Mouse (Mus musculus) 416B (cell line): ENCODE data around the gene Gm20518.
A peak's percentile ranks its signal among the peaks of the same experiment; 100 is the strongest.

Experiments
- DNase-seq: peaks from one replicate; pipeline ENCODE4 v3.0.0; 2011; ENCODE audit warnings: low read depth

Gm20518 gene

GRCm38 (mm10) chr16:17896091-17896490 is 4.6 kb upstream of the Gm20518 start:
- no peak for DNase-seq

- DNase-seq: no peak
Measured at GRCm38 (mm10) chr16:17893923-17894322, 2.5 kb upstream of the Gm20518 start, which contains the start of gene Tssk1. Gene Tssk1, plus strand, starts transcription at chr16:17894223.

- no peak for DNase-seq
Measured at GRCm38 (mm10) chr16:17892606-17893005, 1.1 kb upstream of the Gm20518 start.

GRCm38 (mm10) chr16:17890917-17891566 is 429 bp downstream of the Gm20518 start:
- DNase-seq: peak; percentile 80

GRCm38 (mm10) chr16:17890342-17890727 is 1.1 kb downstream of the Gm20518 start:
- DNase-seq: no peak

- DNase-seq: no peak
Measured at GRCm38 (mm10) chr16:17889689-17890341, 1.7 kb downstream of the Gm20518 start.

- peak; percentile 36 for DNase-seq
Measured at GRCm38 (mm10) chr16:17884116-17884515, 7.4 kb downstream of the Gm20518 start.

- no peak for DNase-seq
Measured at GRCm38 (mm10) chr16:17882196-17882595, 9.3 kb downstream of the Gm20518 start.

- no peak for DNase-seq
Measured at GRCm38 (mm10) chr16:17879571-17879970, 11.9 kb downstream of the Gm20518 start.

- DNase-seq: peak; percentile 21
Measured at GRCm38 (mm10) chr16:17876096-17876495, 15.4 kb downstream of the Gm20518 start.

GRCm38 (mm10) chr16:17875174-17875573 is 16.3 kb downstream of the Gm20518 start:
- DNase-seq: no peak

GRCm38 (mm10) chr16:17872995-17873394 is 18.5 kb downstream of the Gm20518 start:
- no peak for DNase-seq

GRCm38 (mm10) chr16:17871248-17871647 is 20.2 kb downstream of the Gm20518 start:
- peak; percentile 49 for DNase-seq

- no peak for DNase-seq
Measured at GRCm38 (mm10) chr16:17865770-17866169, 25.7 kb downstream of the Gm20518 start.

GRCm38 (mm10) chr16:17865293-17865692 is 26.2 kb downstream of the Gm20518 start:
- no peak for DNase-seq

GRCm38 (mm10) chr16:17858592-17858991 is 32.9 kb downstream of the Gm20518 start:
- DNase-seq: peak; percentile 59

- no peak for DNase-seq
Measured at GRCm38 (mm10) chr16:17857157-17857556, 34.3 kb downstream of the Gm20518 start.

GRCm38 (mm10) chr16:17853263-17853662 is 38.2 kb downstream of the Gm20518 start:
- DNase-seq: no peak

GRCm38 (mm10) chr16:17851860-17852259 is 39.6 kb downstream of the Gm20518 start:
- DNase-seq: no peak

- no peak for DNase-seq
Measured at GRCm38 (mm10) chr16:17851331-17851730, 40.1 kb downstream of the Gm20518 start.

GRCm38 (mm10) chr16:17849486-17849885 is 42.0 kb downstream of the Gm20518 start:
- no peak for DNase-seq

GRCm38 (mm10) chr16:17848928-17849327 is 42.5 kb downstream of the Gm20518 start:
- DNase-seq: peak; percentile 72

- DNase-seq: no peak
Measured at GRCm38 (mm10) chr16:17848431-17848830, 43.0 kb downstream of the Gm20518 start.
